Mouse (Mus musculus): Measurements from ENCODE around the gene Serpina11. TPM values are rescaled to one million over a fixed set of nuclear protein-coding genes. Genes with fewer than 3 reads are reported as not detected.

Serpina11 gene
- polyA plus RNA-seq, 1 experiment from 2014 or later, result not detected

- Histone ChIP-seq H3K27me3 (ENCODE audit: control insufficient read depth, insufficient read depth, low read length) (no peaks in the 10 kb centered on the region), H3K36me3 (ENCODE audit: control insufficient read depth, insufficient read depth, low read length) (no peaks in the 10 kb centered on the region), H3K4me2 (no peak overlapping the region), H3K4me3 (ENCODE audit: low read depth, low read length) (no peak overlapping the region), H3K9me3 (ENCODE audit: control insufficient read depth, low read length) (no peaks in the 10 kb centered on the region), H3K27ac (ENCODE audit: low read depth, low read length) (no peak overlapping the region), H3K9ac (ENCODE audit: low read length) (no peak overlapping the region), H3K4me1 (ENCODE audit: control insufficient read depth, insufficient read depth, low read length) (no peaks in the 10 kb centered on the region)
- no peak for DNase-seq (ENCODE audit: low spot score, missing footprints)
- no peak for ATAC-seq (ENCODE audit: low FRiP score)
- 83% methylated on average over 7 of the region's 7 CpGs for WGBS
These were observed 8.0 kb downstream of the Serpina11 start for GRCm38 (mm10) chr12:103981646-103982360.

GRCm38 (mm10) chr12:103978294-103978693 is 11.5 kb downstream of the Serpina11 start:
- ATAC-seq (ENCODE audit: low FRiP score), result no peak
- H3K36me3 ChIP-seq (ENCODE audit: control insufficient read depth, insufficient read depth, low read length), result no peaks in the 10 kb centered on the region
- H3K4me3 ChIP-seq (ENCODE audit: low read depth, low read length), result no peak overlapping the region
- no peak overlapping the region for H3K27ac ChIP-seq (ENCODE audit: low read depth, low read length)
- H3K9ac ChIP-seq (ENCODE audit: low read length), result no peak overlapping the region
- H3K4me1 ChIP-seq (ENCODE audit: control insufficient read depth, insufficient read depth, low read length), result no peaks in the 10 kb centered on the region
- no peaks in the 10 kb centered on the region for H3K9me3 ChIP-seq (ENCODE audit: control insufficient read depth, low read length)
- H3K27me3 ChIP-seq (ENCODE audit: control insufficient read depth, insufficient read depth, low read length), result no peaks in the 10 kb centered on the region
- no peak for DNase-seq (ENCODE audit: low spot score, missing footprints)
- H3K4me2 ChIP-seq, result no peak overlapping the region
- WGBS, result 90% methylated on average over 10 of the region's 10 CpGs

- H3K27ac ChIP-seq (ENCODE audit: low read depth, low read length), result no peak overlapping the region
- no peaks in the 10 kb centered on the region for H3K4me1 ChIP-seq (ENCODE audit: control insufficient read depth, insufficient read depth, low read length)
- no peak overlapping the region for H3K9ac ChIP-seq (ENCODE audit: low read length)
- ATAC-seq (ENCODE audit: low FRiP score), result no peak
- H3K9me3 ChIP-seq (ENCODE audit: control insufficient read depth, low read length), result no peaks in the 10 kb centered on the region
- WGBS, result 40% methylated on average over 5 of the region's 5 CpGs
- no peaks in the 10 kb centered on the region for H3K27me3 ChIP-seq (ENCODE audit: control insufficient read depth, insufficient read depth, low read length)
- no peak overlapping the region for H3K4me3 ChIP-seq (ENCODE audit: low read depth, low read length)
- no peak for DNase-seq (ENCODE audit: low spot score, missing footprints)
- H3K36me3 ChIP-seq (ENCODE audit: control insufficient read depth, insufficient read depth, low read length), result no peaks in the 10 kb centered on the region
- no peak overlapping the region for H3K4me2 ChIP-seq
These were observed 11.9 kb downstream of the Serpina11 start for GRCm38 (mm10) chr12:103977846-103978245.

- Histone ChIP-seq H3K27me3 (ENCODE audit: control insufficient read depth, insufficient read depth, low read length) (no peaks in the 10 kb centered on the region), H3K36me3 (ENCODE audit: control insufficient read depth, insufficient read depth, low read length) (no peaks in the 10 kb centered on the region), H3K4me3 (ENCODE audit: low read depth, low read length) (no peak overlapping the region), H3K9ac (ENCODE audit: low read length) (no peak overlapping the region), H3K4me2 (no peak overlapping the region), H3K4me1 (ENCODE audit: control insufficient read depth, insufficient read depth, low read length) (no peaks in the 10 kb centered on the region), H3K9me3 (ENCODE audit: control insufficient read depth, low read length) (no peaks in the 10 kb centered on the region), H3K27ac (ENCODE audit: low read depth, low read length) (no peak overlapping the region)
- 70% methylated on average over 3 of the region's 3 CpGs for WGBS
- no peak for ATAC-seq (ENCODE audit: low FRiP score)
- DNase-seq (ENCODE audit: low spot score, missing footprints), result no peak
These were observed 12.7 kb downstream of the Serpina11 start for GRCm38 (mm10) chr12:103977060-103977459.

GRCm38 (mm10) chr12:103971080-103971479 is 18.7 kb downstream of the Serpina11 start:
- no peaks in the 10 kb centered on the region for H3K4me1 ChIP-seq (ENCODE audit: control insufficient read depth, insufficient read depth, low read length)
- H3K4me2 ChIP-seq, result no peak overlapping the region
- no peak overlapping the region for H3K27ac ChIP-seq (ENCODE audit: low read depth, low read length)
- DNase-seq (ENCODE audit: low spot score, missing footprints) (no peak), ATAC-seq (ENCODE audit: low FRiP score) (no peak)
- no peaks in the 10 kb centered on the region for H3K36me3 ChIP-seq (ENCODE audit: control insufficient read depth, insufficient read depth, low read length)
- WGBS, result 93% methylated on average over 4 of the region's 4 CpGs
- H3K9ac ChIP-seq (ENCODE audit: low read length), result no peak overlapping the region
- H3K9me3 ChIP-seq (ENCODE audit: control insufficient read depth, low read length), result no peaks in the 10 kb centered on the region
- no peaks in the 10 kb centered on the region for H3K27me3 ChIP-seq (ENCODE audit: control insufficient read depth, insufficient read depth, low read length)
- no peak overlapping the region for H3K4me3 ChIP-seq (ENCODE audit: low read depth, low read length)

- Histone ChIP-seq H3K27ac (ENCODE audit: low read depth, low read length) (no peak overlapping the region), H3K4me1 (ENCODE audit: control insufficient read depth, insufficient read depth, low read length) (no peaks in the 10 kb centered on the region), H3K4me2 (no peak overlapping the region), H3K36me3 (ENCODE audit: control insufficient read depth, insufficient read depth, low read length) (no peaks in the 10 kb centered on the region), H3K9me3 (ENCODE audit: control insufficient read depth, low read length) (no peaks in the 10 kb centered on the region), H3K4me3 (ENCODE audit: low read depth, low read length) (no peak overlapping the region), H3K27me3 (ENCODE audit: control insufficient read depth, insufficient read depth, low read length) (no peaks in the 10 kb centered on the region), H3K9ac (ENCODE audit: low read length) (no peak overlapping the region)
- DNase-seq (ENCODE audit: low spot score, missing footprints), result no peak
- ATAC-seq (ENCODE audit: low FRiP score), result no peak
- WGBS, result 91% methylated on average over 9 of the region's 9 CpGs
These were observed 20.1 kb downstream of the Serpina11 start for GRCm38 (mm10) chr12:103969577-103970116.

- H3K4me2 ChIP-seq, result no peak overlapping the region
- H3K27ac ChIP-seq (ENCODE audit: low read depth, low read length), result no peak overlapping the region
- no peaks in the 10 kb centered on the region for H3K36me3 ChIP-seq (ENCODE audit: control insufficient read depth, insufficient read depth, low read length)
- ATAC-seq (ENCODE audit: low FRiP score) (no peak), DNase-seq (ENCODE audit: low spot score, missing footprints) (no peak)
- no peaks in the 10 kb centered on the region for H3K9me3 ChIP-seq (ENCODE audit: control insufficient read depth, low read length)
- no peak overlapping the region for H3K9ac ChIP-seq (ENCODE audit: low read length)
- no peaks in the 10 kb centered on the region for H3K4me1 ChIP-seq (ENCODE audit: control insufficient read depth, insufficient read depth, low read length)
- WGBS, result 73% methylated on average over 3 of the region's 3 CpGs
- no peaks in the 10 kb centered on the region for H3K27me3 ChIP-seq (ENCODE audit: control insufficient read depth, insufficient read depth, low read length)
- H3K4me3 ChIP-seq (ENCODE audit: low read depth, low read length), result no peak overlapping the region
These were observed 23.0 kb downstream of the Serpina11 start for GRCm38 (mm10) chr12:103966761-103967160.

GRCm38 (mm10) chr12:103963288-103963687 is 26.5 kb downstream of the Serpina11 start:
- WGBS, result 93% methylated on average over 4 of the region's 4 CpGs
- Histone ChIP-seq H3K4me2 (no peak overlapping the region), H3K9ac (ENCODE audit: low read length) (no peak overlapping the region), H3K9me3 (ENCODE audit: control insufficient read depth, low read length) (no peaks in the 10 kb centered on the region), H3K27ac (ENCODE audit: low read depth, low read length) (no peak overlapping the region), H3K36me3 (ENCODE audit: control insufficient read depth, insufficient read depth, low read length) (no peaks in the 10 kb centered on the region), H3K27me3 (ENCODE audit: control insufficient read depth, insufficient read depth, low read length) (no peaks in the 10 kb centered on the region), H3K4me1 (ENCODE audit: control insufficient read depth, insufficient read depth, low read length) (no peaks in the 10 kb centered on the region), H3K4me3 (ENCODE audit: low read depth, low read length) (no peak overlapping the region)
- ATAC-seq (ENCODE audit: low FRiP score) (no peak), DNase-seq (ENCODE audit: low spot score, missing footprints) (no peak)

- Histone ChIP-seq H3K27me3 (ENCODE audit: control insufficient read depth, insufficient read depth, low read length) (no peaks in the 10 kb centered on the region), H3K27ac (ENCODE audit: low read depth, low read length) (no peak overlapping the region), H3K9me3 (ENCODE audit: control insufficient read depth, low read length) (no peaks in the 10 kb centered on the region), H3K4me1 (ENCODE audit: control insufficient read depth, insufficient read depth, low read length) (no peaks in the 10 kb centered on the region), H3K4me2 (no peak overlapping the region), H3K36me3 (ENCODE audit: control insufficient read depth, insufficient read depth, low read length) (no peaks in the 10 kb centered on the region), H3K4me3 (ENCODE audit: low read depth, low read length) (no peak overlapping the region), H3K9ac (ENCODE audit: low read length) (no peak overlapping the region)
- WGBS, result 94% methylated on average over 8 of the region's 8 CpGs
- DNase-seq (ENCODE audit: low spot score, missing footprints), result no peak
- no peak for ATAC-seq (ENCODE audit: low FRiP score)
These were observed 26.9 kb downstream of the Serpina11 start for GRCm38 (mm10) chr12:103962860-103963259.

Measured in midbrain, embryonic 11.5 days (tissue).